Mouse (Mus musculus) erythroblast, adult 5-6 weeks (primary cell): ENCODE data around the gene Fam192a. TPM values are rescaled to one million over a fixed set of nuclear protein-coding genes. Genes with fewer than 3 reads are reported as not detected.
A peak's percentile ranks its signal among the peaks of the same experiment; 100 is the strongest.

Experiments
- ATAC-seq: replicated peaks from 2 replicates; pipeline ENCODE4 v1.8.0; 2016; ENCODE audit warnings: moderate number of reproducible peaks, mild to moderate bottlenecking, moderate TSS enrichment, inconsistent platforms; ENCODE audit not compliant: poor library complexity, low FRiP score, severe bottlenecking
- total RNA-seq, 2 experiments: library from RNA; stranded (forward) in 1 of 2; stranded (reverse) in 1 of 2; fragments of 150-400 nt in 1 of 2; fragments of 200-764, 138-1000 nt in 1 of 2; gene quantifications; 2 replicates each; pipeline versions ENCODE4 v1.2.3 to v1.2.4; 2015 to 2017; ENCODE audit warnings: low replicate concordance in 2 of 2

The Fam192a gene
- 9.8 and 15.9 TPM in 2 replicates for total RNA-seq (2015; ENCODE audit: low replicate concordance)
- total RNA-seq (2017; ENCODE audit: low replicate concordance): 40.8 and 44.3 TPM in 2 replicates

DNA sequence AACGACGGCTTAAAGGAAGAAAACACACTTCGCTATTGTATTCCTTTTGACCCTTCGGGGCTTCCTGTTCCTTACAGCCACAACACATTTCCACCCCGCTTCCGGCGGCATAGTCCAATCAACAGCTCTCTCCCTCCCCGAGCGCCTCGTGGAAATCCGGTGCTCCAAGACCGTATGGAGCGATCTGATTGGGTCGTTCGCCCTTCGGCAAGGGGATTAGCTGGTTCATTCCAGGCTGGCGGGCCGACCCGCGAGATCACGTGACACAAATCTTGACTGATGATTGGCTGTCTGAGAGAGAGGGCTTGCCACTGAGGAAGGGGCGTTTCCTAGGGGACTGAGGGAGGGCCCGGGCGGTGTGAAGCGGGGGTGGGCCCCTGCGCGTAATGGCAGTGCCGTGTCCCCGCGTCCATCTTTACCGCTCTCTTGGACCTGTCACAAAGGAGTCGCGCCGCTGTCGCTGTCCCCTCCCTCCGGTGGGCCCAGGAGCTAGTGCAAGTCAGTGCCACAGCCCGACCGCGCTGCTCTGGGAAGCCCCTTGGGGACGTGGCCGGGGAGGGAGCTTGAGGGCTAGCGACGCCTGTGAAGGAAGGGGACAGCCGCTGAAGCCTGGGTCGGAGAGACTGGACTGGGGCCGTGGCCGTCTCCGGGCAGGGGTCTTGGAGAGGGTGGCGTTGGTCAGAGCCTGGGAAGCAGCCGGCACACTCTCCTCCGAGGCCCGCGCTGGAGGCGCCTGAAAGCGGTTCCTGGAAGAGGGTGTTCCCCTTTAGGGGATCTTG is at the start of gene Fam192a, which contains the start of gene Rspry1:
Gene Fam192a, minus strand, starts transcription at position 391 of the 779 bp plus-strand sequence.
Gene Rspry1, plus strand, starts transcription at position 331 of the 779 bp plus-strand sequence.
- ATAC-seq: peak; percentile 92

DNA sequence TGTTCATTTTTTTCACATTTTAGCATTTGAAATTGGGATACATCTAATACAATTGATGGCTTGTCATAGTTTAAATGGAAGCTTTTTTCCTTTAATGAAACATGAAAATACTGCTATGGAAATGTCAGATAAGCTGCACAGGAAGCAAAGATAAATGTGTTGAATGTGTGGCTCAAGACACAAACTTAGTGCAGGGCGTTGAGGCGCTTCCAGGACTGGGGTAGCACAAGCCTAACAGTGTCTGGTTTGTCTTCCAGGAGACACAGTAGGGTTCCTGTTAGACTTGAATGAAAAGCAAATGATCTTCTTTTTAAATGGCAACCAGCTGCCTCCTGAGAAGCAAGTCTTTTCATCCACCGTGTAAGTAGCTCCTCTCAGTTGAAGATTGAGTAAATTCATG is 47.7 kb upstream of the Fam192a start:
- no peak for ATAC-seq

DNA sequence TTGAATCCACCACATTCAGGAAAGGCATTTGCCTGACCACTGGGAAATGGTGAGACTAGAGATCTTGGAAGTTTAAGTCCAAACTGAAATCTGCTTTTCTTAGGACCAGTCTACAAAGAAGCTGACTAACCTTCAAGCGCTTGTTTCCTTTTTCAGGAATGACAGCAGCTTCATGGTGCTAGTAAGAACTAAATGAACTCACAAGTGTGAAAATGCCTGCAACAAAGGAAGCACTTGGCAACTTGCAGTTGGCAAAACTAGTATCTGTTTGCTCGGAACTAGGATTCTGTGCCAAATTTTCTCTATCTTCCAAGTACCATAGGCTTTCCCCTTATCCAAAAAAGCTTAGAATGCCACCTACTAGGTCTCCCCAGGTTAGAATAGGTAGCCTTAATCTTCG is 44.4 kb upstream of the Fam192a start:
- ATAC-seq: no peak

DNA sequence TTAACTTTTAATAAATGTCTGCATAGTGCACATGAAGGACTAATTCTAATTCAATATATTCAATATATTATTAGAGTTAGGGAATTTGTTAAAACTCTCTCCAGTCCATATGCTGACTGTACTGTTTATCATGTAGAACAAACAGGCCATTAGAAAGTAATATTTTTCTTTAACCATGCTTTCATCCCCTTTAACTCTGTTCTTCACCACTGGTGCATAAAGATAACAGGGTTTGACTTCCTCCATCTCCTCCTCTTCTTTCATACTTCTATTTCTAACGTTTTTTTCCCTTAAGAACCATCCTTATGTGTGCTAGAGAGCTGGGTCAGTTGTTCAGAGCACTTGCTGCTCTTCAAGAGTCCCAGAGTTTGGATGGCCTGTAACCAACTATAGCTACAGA is 43.4 kb upstream of the Fam192a start:
- ATAC-seq: no peak

DNA sequence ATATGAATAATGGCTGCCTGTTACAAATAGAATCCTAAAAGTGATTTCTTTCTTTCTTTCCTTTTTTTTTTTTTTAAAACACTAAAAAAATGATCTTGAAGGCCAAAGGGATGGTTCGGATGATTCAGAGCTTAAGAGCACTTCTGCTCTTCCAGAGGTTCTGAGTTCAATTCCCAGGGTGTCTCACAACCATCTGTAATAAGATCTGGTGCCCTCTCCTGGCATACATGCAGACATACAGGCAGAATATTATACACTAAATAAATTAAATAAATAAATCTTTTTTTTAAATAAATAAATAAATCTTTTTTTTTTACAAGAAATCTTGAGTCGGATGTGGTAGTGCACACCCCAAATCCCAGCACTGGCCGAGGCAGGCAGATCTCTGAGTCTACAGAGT is 40.1 kb upstream of the Fam192a start:
- ATAC-seq: no peak

DNA sequence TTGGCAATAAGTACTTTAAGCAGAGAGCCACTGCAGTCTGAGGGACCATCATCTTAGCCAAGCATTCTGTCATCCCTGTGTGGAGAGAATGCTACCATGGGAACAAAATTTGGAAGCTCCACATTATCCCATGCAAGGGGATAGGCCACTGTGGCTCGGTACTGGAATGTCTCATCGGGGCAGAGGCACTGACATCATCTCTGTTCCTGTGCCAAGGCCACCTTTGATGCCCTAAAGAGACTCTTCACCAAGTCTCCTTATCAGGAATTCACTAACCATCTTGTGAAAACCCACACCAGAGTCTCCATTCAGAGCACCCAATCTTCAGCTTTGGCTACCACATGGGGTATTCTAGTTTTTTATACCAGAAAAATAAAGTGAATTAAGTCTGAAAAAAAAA is 39.4 kb upstream of the Fam192a start:
- no peak for ATAC-seq

DNA sequence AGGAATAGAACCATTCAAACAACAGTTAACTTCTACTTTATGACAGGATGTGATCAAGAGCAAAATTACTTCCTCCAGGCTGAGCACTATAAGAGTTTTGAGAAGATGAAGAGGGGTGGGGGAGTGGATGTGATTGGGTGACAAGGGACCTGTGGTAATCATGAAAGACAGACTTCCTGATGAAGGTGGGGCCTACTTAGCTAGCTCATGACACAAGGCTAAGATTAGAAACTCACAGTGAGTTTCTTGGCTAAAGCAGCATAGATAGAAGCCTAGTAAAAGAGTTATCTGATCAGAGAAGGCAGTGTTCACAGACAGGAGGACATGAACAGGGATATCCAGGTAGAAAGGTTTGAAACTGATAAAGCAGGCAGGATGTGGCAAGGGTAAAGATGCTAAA is 32.4 kb upstream of the Fam192a start:
- ATAC-seq: peak; percentile 88

DNA sequence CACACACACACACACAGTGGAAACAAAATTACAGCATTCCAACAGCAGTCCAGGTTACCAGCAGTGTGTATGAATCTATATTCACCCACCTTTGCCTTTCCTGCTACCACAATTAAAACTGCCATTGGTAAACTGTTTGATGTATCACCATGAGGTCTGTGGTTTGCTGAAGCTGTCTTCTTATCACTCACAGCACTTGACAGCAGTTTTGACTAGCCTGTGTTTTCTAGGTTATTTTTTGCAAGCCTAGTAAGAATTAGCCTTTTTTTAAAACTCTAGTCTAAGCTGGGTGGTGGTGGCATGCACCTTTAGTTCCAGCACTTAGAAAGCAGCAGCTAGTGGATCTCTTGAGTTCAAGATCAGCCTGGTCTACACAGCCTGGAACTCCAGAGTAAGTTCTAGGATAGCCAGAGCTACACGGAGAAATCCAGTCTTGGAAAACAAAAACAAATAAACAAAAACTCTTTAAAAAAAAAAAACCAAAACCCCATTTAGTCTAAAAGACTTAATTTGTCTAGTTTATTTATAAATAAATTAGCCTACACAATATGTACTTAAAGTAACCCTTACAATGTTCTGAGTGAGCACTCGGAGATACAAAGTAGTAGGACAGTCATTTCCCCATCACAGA is 31.9 kb upstream of the Fam192a start:
- peak; percentile 60 for ATAC-seq

DNA sequence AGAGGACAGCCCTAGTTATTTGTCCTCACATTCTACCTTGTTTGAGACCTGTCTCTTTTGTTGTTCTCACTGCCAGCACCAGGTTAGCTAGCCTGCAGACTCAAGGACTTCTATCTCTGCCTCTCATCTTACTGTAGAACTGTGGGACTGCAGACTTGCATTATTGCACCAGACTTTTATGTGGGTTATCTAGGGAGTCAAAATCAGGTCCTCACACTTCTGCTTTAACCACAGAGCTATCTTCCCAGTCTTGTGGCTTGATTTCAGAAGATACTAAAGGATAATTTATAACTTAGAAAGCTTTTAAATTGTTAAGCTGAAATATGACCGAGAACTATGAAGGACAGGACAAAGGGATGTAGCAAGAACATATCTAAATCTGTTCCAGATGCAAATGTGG is 23.1 kb upstream of the Fam192a start:
- ATAC-seq: no peak

DNA sequence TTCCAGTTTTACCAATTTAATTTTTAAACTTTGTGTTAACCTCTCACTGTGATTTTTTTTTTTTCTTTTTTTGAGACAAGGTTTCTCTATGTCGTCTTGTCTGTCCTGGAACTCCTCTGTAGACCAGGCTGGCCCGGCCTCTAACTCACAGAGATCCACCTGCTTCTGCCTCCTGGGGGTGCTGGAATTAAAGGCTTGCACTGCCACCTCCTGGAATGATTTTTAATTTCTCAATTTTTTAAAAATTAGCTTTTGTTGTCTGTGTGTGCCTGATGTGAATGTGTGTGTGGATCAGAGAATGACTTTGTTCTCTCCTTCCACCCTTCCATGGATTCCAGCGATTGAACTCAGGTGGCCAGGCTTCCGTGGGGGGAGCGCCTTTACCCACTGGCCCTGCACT is 5.3 kb upstream of the Fam192a start:
- no peak for ATAC-seq

DNA sequence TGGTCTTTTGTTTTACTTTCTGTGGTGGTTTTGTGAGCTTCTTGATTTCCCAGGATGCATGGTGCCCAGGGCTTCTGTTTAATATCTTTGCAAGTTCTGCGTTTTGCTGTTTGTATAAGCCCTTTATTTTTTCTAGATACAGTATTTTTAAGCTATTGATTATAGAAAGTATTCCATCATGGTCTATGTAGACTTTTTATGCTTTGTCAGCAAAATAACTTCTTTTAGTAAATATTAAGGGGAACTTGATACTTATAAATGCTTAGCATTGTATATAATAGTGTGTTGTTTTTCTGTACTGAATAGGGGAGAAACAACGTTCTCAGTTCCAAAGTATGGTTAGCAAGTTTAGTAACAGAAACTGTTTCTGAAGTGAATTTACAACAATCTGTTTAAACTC is 2.2 kb upstream of the Fam192a start:
- ATAC-seq: no peak

DNA sequence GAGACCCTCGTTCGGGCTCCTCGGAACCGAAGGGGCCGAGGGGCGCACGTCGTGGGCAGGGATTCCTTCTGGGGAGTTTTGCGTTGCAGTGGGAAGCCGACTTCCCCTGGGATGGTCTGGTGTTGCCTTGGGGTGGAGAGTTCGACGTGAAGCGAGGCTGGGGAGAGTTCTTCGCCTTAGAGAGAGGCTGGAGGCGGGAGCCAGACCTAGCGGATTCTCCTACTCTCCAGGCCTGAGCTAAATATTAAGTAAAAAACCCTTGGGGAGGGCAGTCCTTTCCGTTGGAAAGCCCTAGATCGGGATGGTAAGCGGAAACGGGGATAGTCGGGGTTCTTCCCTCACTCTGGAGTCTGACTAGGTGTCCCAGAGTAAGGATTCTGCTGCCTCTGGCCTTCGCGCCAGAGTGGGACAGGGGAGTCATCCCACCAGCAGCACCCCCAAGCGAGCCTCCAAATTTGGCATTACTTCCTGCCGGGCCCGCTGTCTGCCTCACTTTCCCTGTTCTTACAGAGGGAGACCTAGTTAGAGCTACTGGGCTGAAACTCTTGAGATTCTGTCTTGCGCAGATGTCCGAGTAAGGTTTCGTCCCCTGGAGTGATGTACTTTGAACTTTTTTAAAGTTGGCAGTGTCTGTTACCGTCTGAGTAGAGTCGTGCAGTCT is 804 bp upstream of the Fam192a start:
- peak; percentile 19 for ATAC-seq

DNA sequence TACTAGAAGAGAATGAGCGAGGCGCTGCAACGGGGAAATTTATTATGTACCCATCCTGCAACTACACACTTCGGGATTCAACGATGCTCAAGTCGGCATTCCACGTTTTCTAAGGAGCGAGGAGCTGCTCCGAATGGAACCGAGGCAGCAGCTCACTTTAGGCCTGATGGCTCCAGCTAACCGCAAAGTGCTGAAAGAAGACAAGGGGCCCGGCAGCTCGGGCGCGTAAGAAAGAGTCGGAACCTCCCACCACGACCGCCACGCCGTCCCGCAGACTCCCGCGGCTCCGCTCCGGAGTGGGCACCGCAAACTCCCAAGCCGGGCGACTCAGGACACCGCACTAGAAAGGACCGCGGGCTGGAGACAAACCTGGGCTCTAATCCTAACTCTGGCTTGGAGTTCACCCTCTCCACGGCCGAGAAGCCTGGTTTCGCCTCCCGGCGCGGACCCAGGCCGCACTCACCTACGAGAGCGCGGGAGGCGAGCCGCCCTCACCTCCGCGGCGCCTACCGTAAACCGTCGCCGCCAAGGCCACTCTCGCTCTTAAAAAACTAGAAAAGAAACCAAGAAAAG is 677 bp downstream of the Fam192a start:
- peak; percentile 29; the same call in 1 of the 2 replicates for ATAC-seq

DNA sequence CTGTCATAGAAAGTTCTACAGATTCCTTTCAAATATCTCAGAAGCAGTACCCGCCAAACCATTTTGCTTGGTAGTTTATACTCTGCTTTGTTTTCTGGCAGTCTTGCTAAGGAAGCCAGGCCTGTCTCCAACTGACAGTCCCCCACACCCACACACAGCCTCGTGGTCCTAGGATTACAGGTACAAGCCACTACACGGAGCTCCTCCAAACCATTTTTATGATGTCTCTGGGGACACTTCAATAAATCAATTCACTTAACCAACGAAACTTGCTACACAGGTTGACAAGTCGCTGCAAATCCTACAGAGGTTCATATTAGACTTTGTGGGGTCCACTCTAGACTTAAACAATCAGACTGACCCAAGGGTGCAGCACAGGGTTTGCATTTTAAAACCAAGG is 1.3 kb downstream of the Fam192a start:
- ATAC-seq: no peak

DNA sequence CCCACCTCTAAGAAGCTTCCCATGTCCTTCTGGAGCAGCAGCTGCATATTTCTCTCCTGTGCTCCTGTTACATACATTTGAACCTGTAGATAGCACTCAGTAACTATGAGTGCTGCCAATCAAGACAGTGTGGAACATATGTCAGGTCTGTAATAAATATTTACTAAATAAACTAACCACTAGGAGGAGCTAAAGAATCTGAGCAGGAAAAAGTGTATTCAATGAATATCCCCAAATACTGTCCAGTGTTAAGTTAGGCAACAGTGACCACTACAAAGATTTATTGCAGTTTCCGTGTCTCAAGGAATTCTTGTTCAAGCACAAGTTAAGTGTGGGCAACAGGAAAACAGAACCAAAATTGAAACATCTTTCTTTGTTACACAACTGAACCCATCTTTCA is 7.6 kb downstream of the Fam192a start:
- peak; percentile 69 for ATAC-seq

DNA sequence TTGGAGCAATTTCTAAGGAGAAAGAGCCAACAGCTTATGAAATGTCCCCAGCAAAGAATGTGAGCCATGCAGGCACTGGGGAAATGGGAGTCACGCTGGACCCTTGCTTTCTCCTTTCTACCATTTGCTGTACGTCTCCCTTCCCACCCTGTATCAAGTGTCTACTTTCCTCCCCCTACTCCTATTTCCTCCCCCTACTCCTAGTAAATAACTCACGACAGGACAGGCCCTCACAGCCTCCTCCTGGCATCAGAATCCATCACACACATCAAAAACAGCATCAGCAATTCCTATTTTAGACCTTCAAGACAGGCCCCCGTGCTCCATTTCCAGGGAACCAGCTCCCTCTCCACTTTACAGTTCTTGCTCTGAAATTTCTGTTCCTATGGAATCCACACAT is 10.1 kb downstream of the Fam192a start:
- ATAC-seq: no peak

DNA sequence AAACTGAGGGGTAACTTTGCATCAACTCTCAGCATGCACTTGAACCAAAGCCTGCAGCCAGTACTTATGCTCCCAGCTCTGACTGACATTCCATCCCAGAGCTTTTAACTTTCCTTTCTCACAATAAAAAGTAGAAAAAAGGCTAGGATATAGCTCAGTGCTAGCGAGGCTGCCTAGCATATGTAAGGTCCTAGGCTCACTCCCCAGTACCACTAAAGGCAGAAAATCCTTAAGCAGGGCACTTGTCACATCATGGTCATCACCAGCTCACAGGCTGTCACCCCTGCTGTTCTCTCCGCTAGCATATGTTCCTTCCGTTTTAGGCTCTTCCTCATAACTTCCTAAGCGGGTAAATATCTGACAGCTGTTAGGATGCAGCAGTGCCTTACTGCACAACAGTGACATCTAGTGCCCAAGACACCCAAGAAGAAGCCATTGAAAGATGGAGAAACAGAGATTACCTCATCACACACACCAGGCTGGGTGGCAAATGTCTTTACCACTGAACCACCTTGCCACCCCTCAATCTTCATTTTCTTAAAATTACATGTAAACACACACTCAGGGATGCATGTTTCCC is 17.5 kb downstream of the Fam192a start:
- peak; percentile 46; the same call in 1 of the 2 replicates for ATAC-seq

DNA sequence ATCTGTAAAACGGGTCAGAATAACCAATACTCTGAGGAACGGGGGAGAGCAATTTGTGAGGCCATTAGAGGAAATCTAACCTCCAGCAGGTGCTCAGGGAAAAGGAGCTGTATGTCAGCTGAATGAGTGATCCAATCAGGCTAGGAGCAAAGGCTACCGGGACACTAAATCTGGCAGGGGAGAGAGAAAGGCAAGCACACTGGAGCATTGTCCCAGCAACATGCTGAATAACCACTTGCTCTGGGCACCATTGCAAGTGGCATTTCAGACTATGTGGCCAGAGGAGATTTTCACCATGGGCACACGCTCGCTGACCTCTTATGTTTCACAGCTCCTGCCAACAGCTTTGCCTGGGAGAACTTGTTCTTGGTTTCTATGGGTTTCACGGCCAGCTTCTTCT is 19.2 kb downstream of the Fam192a start:
- no peak for ATAC-seq

DNA sequence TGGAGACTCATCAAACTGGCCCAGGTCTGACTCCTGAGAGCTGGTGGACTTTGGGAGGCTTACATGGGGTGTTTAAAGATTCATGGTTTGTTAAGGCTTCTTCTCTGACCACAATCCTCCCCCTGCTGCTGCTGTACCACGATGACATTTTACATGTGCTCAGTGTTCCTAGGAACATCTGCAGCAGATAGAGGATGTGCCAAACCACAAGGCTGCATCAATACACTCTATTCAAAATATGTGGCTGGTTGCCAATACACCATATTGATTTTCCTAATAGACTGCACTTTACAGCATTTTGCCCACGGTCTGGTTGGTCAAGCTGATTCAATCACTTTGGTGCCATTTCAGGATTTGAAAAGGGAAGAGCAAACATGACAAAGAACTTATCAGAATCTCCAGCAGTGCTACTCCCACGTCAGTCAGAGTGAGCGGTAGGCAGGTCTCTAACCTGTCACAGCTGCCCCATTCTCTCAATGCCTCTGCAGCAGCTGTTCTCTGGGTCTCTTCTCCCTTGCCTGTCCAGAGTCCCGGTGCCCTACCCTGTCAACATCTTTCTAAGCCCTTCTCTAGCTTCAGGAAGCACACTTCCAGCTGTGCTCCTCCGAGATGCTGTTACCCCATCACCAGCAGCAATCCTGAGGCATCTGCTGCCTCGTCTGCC is 19.8 kb downstream of the Fam192a start:
- no peak for ATAC-seq

DNA sequence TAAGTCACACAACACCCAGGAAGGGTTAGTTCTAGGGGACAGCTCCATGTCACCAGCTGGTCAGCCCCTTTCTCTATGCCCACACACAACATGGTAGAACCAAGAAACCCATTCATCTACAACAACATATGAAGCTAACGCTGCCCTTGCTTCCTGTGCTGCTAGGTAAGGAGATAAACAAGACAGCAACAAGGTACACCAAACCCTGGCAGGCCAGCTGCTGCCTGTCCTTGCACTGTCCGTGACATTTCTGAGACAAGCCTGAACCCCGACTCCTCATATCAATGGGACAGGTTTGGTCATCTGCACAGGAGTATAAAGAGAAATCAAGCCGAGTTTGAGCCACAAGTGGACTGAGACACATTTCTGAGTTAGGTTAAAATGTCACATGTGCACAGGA is 26.6 kb downstream of the Fam192a start:
- ATAC-seq: no peak
